In the genomic region with DNA sequence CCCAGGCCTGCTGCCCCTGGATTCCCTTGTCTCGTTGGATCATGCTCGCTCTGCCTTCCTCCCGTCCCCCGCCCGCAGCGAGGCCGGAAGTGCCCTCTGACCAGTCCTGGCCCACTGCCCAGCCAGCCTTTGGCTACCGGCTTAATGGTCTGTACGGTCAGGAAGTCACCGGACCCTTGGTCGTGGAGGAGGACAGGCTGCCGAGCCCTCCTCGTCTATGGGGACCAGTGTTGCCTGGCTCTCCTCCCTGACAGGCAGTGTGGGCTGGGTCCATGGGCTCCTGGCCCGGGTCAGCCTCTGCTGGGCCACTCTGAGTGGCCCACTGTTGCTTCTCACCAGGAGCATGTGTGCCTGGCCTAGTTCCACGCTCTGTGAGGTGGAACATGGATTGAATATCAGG, we compare ENCODE assay signal across 8 mouse cellular contexts.
DNase-seq lines count a peak whose midpoint lies in the region; ATAC-seq and TF ChIP-seq lines count a peak whose summit lies in the region.

No protein-coding gene starts in this region.

- peak in 1 of 2 experiments; percentile 34 for DNase-seq in spleen, adult 2 months (ENCODE audit: low read depth in 1 of 2, low spot score in 2 of 2)
- DNase-seq in spleen, adult 12 weeks (ENCODE audit: low spot score): no peak
- DNase-seq in forebrain, embryonic 10.5 days (ENCODE audit: extremely low spot score, low spot score): no peak
- peak; percentile 98 for DNase-seq in kidney, postnatal 10 days
- DNase-seq in lung, postnatal 14 days: peak; percentile 85
- DNase-seq in stomach, postnatal 0 days (ENCODE audit: low spot score): no peak
- no peak for DNase-seq in thymus, postnatal 25 days

- no peak overlapping the region for H3K4me3 ChIP-seq in spleen, adult 2 months (ENCODE audit: extremely low read depth, insufficient read depth, insufficient read length)
- 0 out of 2 replicates have a peak overlapping the region, but pooled peaks have one; percentile 6 for H3K4me3 ChIP-seq in forebrain, embryonic 10.5 days
- no peak overlapping the region for H3K4me3 ChIP-seq in heart, embryonic 16.5 days (ENCODE audit: low read length)
- H3K4me3 ChIP-seq in stomach, postnatal 0 days (ENCODE audit: low read depth, low read length): no peak overlapping the region

- WGBS in spleen, adult 2 months: 75% methylated on average over 15 of the region's 15 CpGs
- WGBS in forebrain, embryonic 10.5 days: 75% methylated on average over 15 of the region's 15 CpGs
- 16% methylated on average over 15 of the region's 15 CpGs for whole genome bisulfite sequencing in heart, embryonic 16.5 days
- WGBS in stomach, postnatal 0 days: 41% methylated on average over 15 of the region's 15 CpGs

- no peaks in the 10 kb centered on the region for H3K9me3 ChIP-seq in forebrain, embryonic 10.5 days
- no peaks in the 10 kb centered on the region for H3K9me3 ChIP-seq in heart, embryonic 16.5 days (replicated peaks; ENCODE audit: control insufficient read depth, low read length)
- H3K9me3 ChIP-seq in stomach, postnatal 0 days (ENCODE audit: control insufficient read depth, low read length): no peaks in the 10 kb centered on the region

- ATAC-seq in heart, embryonic 16.5 days (replicated peaks; ENCODE audit: extremely low read depth, insufficient read depth, low FRiP score): peak; percentile 10; the same call in 1 of the 2 replicates
- no peak for ATAC-seq in stomach, postnatal 0 days (ENCODE audit: low FRiP score, low TSS enrichment)

- no peak for TF ChIP-seq CTCF in spleen, adult 2 months (IDR thresholded peaks at IDR 0.05; ENCODE audit: extremely low read depth, insufficient read depth, insufficient read length, insufficient replicate concordance)
- TF ChIP-seq CTCF in stomach, postnatal 0 days (IDR thresholded peaks at IDR 0.05; ENCODE audit: low read depth): no peak

- H3K27ac ChIP-seq in spleen, adult 2 months (ENCODE audit: insufficient read depth, low read length): peak overlapping the region; percentile 37; the same call in 1 of the 2 replicates
- peak overlapping the region; percentile 71 for H3K27ac ChIP-seq in forebrain, embryonic 10.5 days
- peak overlapping the region; percentile 63 for H3K27ac ChIP-seq in heart, embryonic 16.5 days (ENCODE audit: low read length)
- H3K27ac ChIP-seq in stomach, postnatal 0 days (replicated peaks): peak overlapping the region; percentile 61; the same call in 1 of the 2 replicates

- no peaks in the 10 kb centered on the region for H3K36me3 ChIP-seq in spleen, adult 2 months (ENCODE audit: control insufficient read depth, insufficient read depth, low read length)
- H3K36me3 ChIP-seq in forebrain, embryonic 10.5 days (replicated peaks): 0 out of 2 replicates have a peak, but pooled peaks cover 2% of the 10 kb centered on the region
- H3K36me3 ChIP-seq in heart, embryonic 16.5 days (ENCODE audit: control insufficient read depth, insufficient read depth): no peaks in the 10 kb centered on the region
- no peaks in the 10 kb centered on the region for H3K36me3 ChIP-seq in stomach, postnatal 0 days (ENCODE audit: control insufficient read depth, insufficient read depth, low read length)

- TF ChIP-seq EP300 in stomach, postnatal 0 days (optimal IDR thresholded peaks at IDR 0.05): no peak

- H3K4me1 ChIP-seq in spleen, adult 2 months (ENCODE audit: control insufficient read depth, insufficient read depth, insufficient read length): peaks cover 37% of the 10 kb centered on the region; the same call in 1 of the 2 replicates
- peaks cover 98% of the 10 kb centered on the region for H3K4me1 ChIP-seq in forebrain, embryonic 10.5 days
- peaks cover 83% of the 10 kb centered on the region for H3K4me1 ChIP-seq in heart, embryonic 16.5 days (ENCODE audit: control insufficient read depth, insufficient read depth, low read length)
- H3K4me1 ChIP-seq in stomach, postnatal 0 days (replicated peaks; ENCODE audit: control insufficient read depth, insufficient read depth): peaks cover 12% of the 10 kb centered on the region

- H3K9ac ChIP-seq in heart, embryonic 16.5 days (ENCODE audit: low read length): peak overlapping the region; percentile 68
- H3K9ac ChIP-seq in stomach, postnatal 0 days (ENCODE audit: low read length): peak overlapping the region; percentile 23; the same call in 1 of the 2 replicates

- H3K4me2 ChIP-seq in heart, embryonic 16.5 days (ENCODE audit: low read depth, low read length): peak overlapping the region; percentile 37
- peak overlapping the region; percentile 8; the same call in 1 of the 2 replicates for H3K4me2 ChIP-seq in stomach, postnatal 0 days (replicated peaks; ENCODE audit: low read depth)

- TF ChIP-seq POLR2A in spleen, adult 2 months (IDR thresholded peaks at IDR 0.05; ENCODE audit: low read depth, low read length): no peak

- no peaks in the 10 kb centered on the region for H3K27me3 ChIP-seq in spleen, adult 2 months (ENCODE audit: control insufficient read depth, insufficient read depth, low read length)
- peaks cover 48% of the 10 kb centered on the region for H3K27me3 ChIP-seq in forebrain, embryonic 10.5 days (ENCODE audit: poor library complexity, severe bottlenecking)
- H3K27me3 ChIP-seq in heart, embryonic 16.5 days (ENCODE audit: control insufficient read depth, insufficient read depth, low read length): no peaks in the 10 kb centered on the region
- H3K27me3 ChIP-seq in stomach, postnatal 0 days (ENCODE audit: control insufficient read depth, insufficient read depth, low read length): no peaks in the 10 kb centered on the region

Comparison
In these comparisons a context has a peak if more than half of its experiments do, and no peak if none do; other contexts are left out.
1. DNase-seq: peak in kidney, postnatal 10 days (single experiment) and lung, postnatal 14 days (single experiment); none in spleen, adult 12 weeks (single experiment), forebrain, embryonic 10.5 days (single experiment), stomach, postnatal 0 days (single experiment) and thymus, postnatal 25 days (single experiment).
2. Peak in every context shown above with its lines, with median percentiles within 50 percentile points of each other: H3K27ac ChIP-seq.